Mouse (Mus musculus) stomach, postnatal 0 days (tissue): Measurements from ENCODE around the gene Btbd9. TPM values are rescaled to one million over a fixed set of nuclear protein-coding genes. Genes with fewer than 3 reads are reported as not detected.

Source experiments
- ATAC-seq: fragments of 200-750 bp; cut with Nextera tagmentation; 2 replicates; pipeline ENCODE4 v1.8.0; 2017; ENCODE audit not compliant: low FRiP score, low TSS enrichment
- DNase-seq: peaks from one replicate; pipeline ENCODE4 v3.0.0-alpha.2; 2016; ENCODE audit warnings: low spot score
- H3K27ac ChIP-seq: fragments of 300-500 bp; sonication (generic); replicated peaks from 2 replicates; pipeline ENCODE4 v1.5.1; 2014; ENCODE audit warnings: mild to moderate bottlenecking, control low read depth
- H3K27me3 ChIP-seq: fragments of 300-500 bp; sonication (generic); 2 replicates; pipeline ENCODE4 v1.6.1; 2014; ENCODE audit warnings: low read length; ENCODE audit not compliant: control insufficient read depth, insufficient read depth
- H3K36me3 ChIP-seq: fragments of 300-500 bp; sonication (generic); 2 replicates; pipeline ENCODE4 v1.6.1; 2014; ENCODE audit warnings: low read length, mixed read lengths; ENCODE audit not compliant: control insufficient read depth, insufficient read depth
- H3K4me1 ChIP-seq: fragments of 300-500 bp; sonication (generic); replicated peaks from 2 replicates; pipeline ENCODE4 v1.6.1; 2014; ENCODE audit warnings: antibody characterized with exemption; ENCODE audit not compliant: control insufficient read depth, insufficient read depth
- H3K4me2 ChIP-seq: fragments of 300-500 bp; sonication (generic); replicated peaks from 2 replicates; pipeline ENCODE4 v1.6.1; 2014; ENCODE audit warnings: low read depth, mild to moderate bottlenecking, control low read depth, moderate library complexity
- H3K4me3 ChIP-seq: fragments of 300-500 bp; sonication (generic); 2 replicates; pipeline ENCODE4 v1.5.1; 2014; ENCODE audit warnings: low read depth, low read length, control low read depth
- H3K9ac ChIP-seq: fragments of 300-500 bp; sonication (generic); 2 replicates; pipeline ENCODE4 v1.6.1; 2014; ENCODE audit warnings: mild to moderate bottlenecking, low read length, control low read depth, mixed read lengths
- H3K9me3 ChIP-seq: fragments of 300-500 bp; sonication (generic); 2 replicates; pipeline ENCODE4 v1.6.1; 2016; ENCODE audit warnings: low read length; ENCODE audit not compliant: control insufficient read depth
- CTCF ChIP-seq: IDR thresholded peaks from 2 replicates; pipeline ENCODE4 v1.5.1; 2016; ENCODE audit warnings: antibody characterized with exemption, low read depth, mild to moderate bottlenecking, moderate library complexity
- EP300 ChIP-seq: optimal IDR thresholded peaks from 2 replicates; pipeline ENCODE3; 2016; ENCODE audit warnings: antibody characterized with exemption
- WGBS: fragments of 180-500 bp; shearing (Covaris S2); extraction: QIAGEN DNeasy Blood & Tissue Kit; methylation state at CpG from one replicate; pipeline ENCODE4 v1.1.7; 2014; 5-methylcytosine and 5-hydroxymethylcytosine counted together
- polyA plus RNA-seq: library from polyadenylated mRNA; unstranded; fragments of >200 nt; fragmentation: Nextera tagmentation; extraction: Ambion mirVana; gene quantifications from 2 replicates; pipeline ENCODE4 v1.2.1, GENCODE M21; 2015

Btbd9 gene
- polyA plus RNA-seq, 1 experiment from 2014 or later = 34.6 TPM

DNA sequence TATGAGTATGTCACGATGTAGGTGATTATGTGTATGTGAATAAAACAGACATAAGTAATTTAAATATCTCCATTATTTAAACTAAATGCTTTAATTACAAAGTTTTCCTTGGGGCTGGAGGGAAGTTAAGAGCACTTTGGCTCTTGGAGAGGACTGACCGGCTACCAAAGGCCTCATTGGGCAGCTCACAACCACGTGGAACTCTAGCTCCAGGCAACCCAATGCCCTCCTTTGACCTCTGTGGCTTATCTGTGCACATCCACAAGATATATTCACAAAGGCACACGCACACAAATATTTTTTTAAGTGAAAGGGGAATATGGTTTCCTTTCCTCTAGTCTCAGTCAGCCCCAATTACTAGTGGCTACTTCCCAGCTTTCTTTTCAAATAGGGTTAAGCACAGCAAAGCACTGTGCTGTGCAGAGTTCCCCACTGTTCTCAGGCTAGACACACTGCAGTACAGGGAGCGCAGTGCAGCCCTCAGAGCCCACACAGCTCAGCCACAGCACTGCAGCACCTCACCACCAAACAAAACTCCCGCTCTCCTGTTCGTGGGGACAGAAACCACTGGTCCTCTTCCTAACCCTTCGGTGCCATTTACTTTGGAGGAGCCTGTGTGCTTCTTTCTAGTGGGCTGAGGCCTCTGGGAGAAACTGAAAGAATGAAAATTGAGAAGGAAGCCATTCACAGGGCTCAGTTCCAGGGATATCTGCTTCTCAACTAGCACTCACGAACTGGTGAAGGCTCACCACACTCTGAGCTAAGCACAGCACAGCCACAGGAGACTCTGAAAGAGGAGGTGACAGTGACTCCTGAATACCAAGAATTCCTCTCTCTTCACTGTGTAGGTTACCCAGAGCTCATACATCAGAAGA, 26.2 kb downstream of the Btbd9 start:
- ATAC-seq = no peak
- no peak overlapping the region for H3K27ac ChIP-seq
- no peak for DNase-seq
- H3K4me3 ChIP-seq = no peak overlapping the region
- no peak overlapping the region for H3K4me2 ChIP-seq
- WGBS = 52% methylated on average over 9 of the region's 9 CpGs
- H3K9me3 ChIP-seq = no peaks in the 10 kb centered on the region
- H3K27me3 ChIP-seq = no peaks in the 10 kb centered on the region
- H3K36me3 ChIP-seq = no peaks in the 10 kb centered on the region
- 0 out of 2 replicates have a peak, but pooled peaks cover 3% of the 10 kb centered on the region for H3K4me1 ChIP-seq
- TF ChIP-seq CTCF (no peak), EP300 (no peak)
- H3K9ac ChIP-seq = no peak overlapping the region

DNA sequence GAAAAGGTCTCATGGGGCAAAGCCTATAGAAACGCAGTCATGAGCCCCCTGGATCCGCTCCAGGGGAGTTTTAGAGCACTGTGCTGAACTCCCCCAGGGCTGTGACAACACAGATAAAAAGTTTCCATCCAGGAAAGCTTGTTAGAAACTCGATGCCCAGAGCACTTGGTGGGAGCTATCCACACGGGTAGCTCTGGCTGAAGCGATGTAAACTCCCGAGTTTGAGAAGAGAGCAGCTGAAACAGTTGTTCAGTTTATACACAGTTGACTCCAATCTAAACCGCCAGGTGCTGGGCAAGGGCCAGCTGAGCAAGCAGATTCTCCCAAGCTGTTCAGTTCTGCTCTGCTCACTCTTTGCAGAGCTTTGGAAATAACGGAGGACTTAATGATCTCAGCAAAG, 37.2 kb downstream of the Btbd9 start:
- 22% methylated on average over 8 of the region's 8 CpGs for WGBS
- H3K9me3 ChIP-seq = no peaks in the 10 kb centered on the region
- H3K36me3 ChIP-seq = no peaks in the 10 kb centered on the region
- H3K27me3 ChIP-seq = no peaks in the 10 kb centered on the region
- ATAC-seq = no peak
- no peaks in the 10 kb centered on the region for H3K4me1 ChIP-seq
- peak; percentile 18; the same call in 1 of the 2 replicates for TF ChIP-seq CTCF
- no peak for TF ChIP-seq EP300
- peak; percentile 21 for DNase-seq
- no peak overlapping the region for H3K4me2 ChIP-seq
- no peak overlapping the region for H3K9ac ChIP-seq
- no peak overlapping the region for H3K27ac ChIP-seq
- no peak overlapping the region for H3K4me3 ChIP-seq

- no peaks in the 10 kb centered on the region for H3K36me3 ChIP-seq
- no peak overlapping the region for H3K4me2 ChIP-seq
- H3K9me3 ChIP-seq = no peaks in the 10 kb centered on the region
- H3K27me3 ChIP-seq = no peaks in the 10 kb centered on the region
- 59% methylated on average over 5 of the region's 5 CpGs for WGBS
- TF ChIP-seq EP300 (no peak), CTCF (no peak)
- DNase-seq (no peak), ATAC-seq (no peak)
- H3K4me1 ChIP-seq = no peaks in the 10 kb centered on the region
- H3K27ac ChIP-seq = no peak overlapping the region
- no peak overlapping the region for H3K9ac ChIP-seq
- H3K4me3 ChIP-seq = no peak overlapping the region
These were observed 39.6 kb downstream of the Btbd9 start for GRCm38 (mm10) chr17:30536651-30537050.

DNA sequence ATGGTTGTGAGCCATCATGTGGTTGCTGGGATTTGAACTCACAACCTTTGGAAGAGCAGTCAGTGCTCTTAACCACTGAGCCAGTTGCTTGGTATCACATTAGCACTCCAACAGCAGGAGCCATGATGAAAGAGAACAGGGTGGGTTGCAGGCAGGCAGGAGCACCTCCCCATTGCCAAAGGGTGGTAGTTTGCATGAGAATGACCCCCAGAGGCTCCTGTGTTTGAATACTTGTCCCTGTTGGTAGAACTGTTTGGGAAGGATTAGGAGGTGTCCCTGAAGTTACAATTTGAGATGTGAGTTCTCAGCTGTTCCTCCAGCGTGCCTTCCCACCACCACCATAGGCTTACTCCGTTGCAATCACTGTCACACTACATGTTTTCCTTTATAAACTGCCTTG, 43.2 kb downstream of the Btbd9 start:
- no peak for DNase-seq
- Histone ChIP-seq H3K4me2 (no peak overlapping the region), H3K4me3 (no peak overlapping the region), H3K36me3 (no peaks in the 10 kb centered on the region), H3K9me3 (no peaks in the 10 kb centered on the region), H3K9ac (no peak overlapping the region), H3K27ac (no peak overlapping the region), H3K27me3 (no peaks in the 10 kb centered on the region), H3K4me1 (no peaks in the 10 kb centered on the region)
- no peak for ATAC-seq
- TF ChIP-seq EP300 (no peak), CTCF (no peak)
- 88% methylated on average over 2 of the region's 2 CpGs for WGBS

- H3K4me2 ChIP-seq = no peak overlapping the region
- no peaks in the 10 kb centered on the region for H3K36me3 ChIP-seq
- DNase-seq (no peak), ATAC-seq (no peak)
- no peaks in the 10 kb centered on the region for H3K4me1 ChIP-seq
- no peak for TF ChIP-seq EP300
- TF ChIP-seq CTCF = no peak
- no peaks in the 10 kb centered on the region for H3K9me3 ChIP-seq
- no peak overlapping the region for H3K9ac ChIP-seq
- 55% methylated on average over 4 of the region's 4 CpGs for WGBS
- no peak overlapping the region for H3K27ac ChIP-seq
- H3K4me3 ChIP-seq = no peak overlapping the region
- H3K27me3 ChIP-seq = no peaks in the 10 kb centered on the region
These were observed 45.7 kb downstream of the Btbd9 start for GRCm38 (mm10) chr17:30530542-30530940.
